Mouse (Mus musculus) spleen, adult 2 months (tissue): ENCODE data around the gene Laptm4a.

Experiments
- CTCF ChIP-seq: fragments of 200-500 bp; IDR thresholded peaks from 2 replicates; pipeline ENCODE4 v1.5.1; 2011; ENCODE audit warnings: mild to moderate bottlenecking, inconsistent platforms; ENCODE audit not compliant: insufficient read depth, insufficient read length, insufficient replicate concordance; ENCODE audit errors: extremely low read depth
- POLR2A ChIP-seq: fragments of 200-500 bp; IDR thresholded peaks from 2 replicates; pipeline ENCODE4 v1.6.1; 2011; ENCODE audit warnings: low read depth, low read length, inconsistent platforms

GRCm38 (mm10) chr12:8928766-8929165 is 7.3 kb downstream of the Laptm4a start:
- TF ChIP-seq POLR2A (no peak), CTCF (no peak)
